Mouse (Mus musculus) heart, embryonic 15.5 days (tissue): ENCODE measurements around the gene Gm3336. TPM values are rescaled to one million over a fixed set of nuclear protein-coding genes. Genes with fewer than 3 reads are reported as not detected.

Experiments used
- ATAC-seq: fragments of 200-750 bp; cut with Nextera tagmentation; replicated peaks from 2 replicates; pipeline ENCODE4 v1.8.0; 2017; ENCODE audit warnings: low read depth, moderate TSS enrichment; ENCODE audit not compliant: insufficient number of reproducible peaks, insufficient read depth, low FRiP score
- H3K27ac ChIP-seq: fragments of 300-500 bp; sonication (generic); 2 replicates; pipeline ENCODE4 v1.5.1; 2015; ENCODE audit warnings: mild to moderate bottlenecking, inconsistent platforms
- H3K27me3 ChIP-seq: fragments of 300-500 bp; sonication (generic); 2 replicates; pipeline ENCODE4 v1.6.1; 2015; ENCODE audit warnings: inconsistent platforms
- H3K36me3 ChIP-seq: fragments of 300-500 bp; sonication (generic); 2 replicates; pipeline ENCODE4 v1.6.1; 2015; ENCODE audit warnings: mild to moderate bottlenecking, inconsistent platforms
- H3K4me1 ChIP-seq: fragments of 300-500 bp; sonication (generic); replicated peaks from 2 replicates; pipeline ENCODE4 v1.6.1; 2015; ENCODE audit warnings: inconsistent platforms
- H3K4me2 ChIP-seq: fragments of 300-500 bp; sonication (generic); 2 replicates; pipeline ENCODE4 v1.6.1; 2015; ENCODE audit warnings: inconsistent platforms, mild to moderate bottlenecking, moderate library complexity
- H3K4me3 ChIP-seq: fragments of 300-500 bp; sonication (generic); 2 replicates; pipeline ENCODE4 v1.5.1; 2015; ENCODE audit warnings: mild to moderate bottlenecking, inconsistent platforms
- H3K9ac ChIP-seq: fragments of 300-500 bp; sonication (generic); 2 replicates; pipeline ENCODE4 v1.6.1; 2015; ENCODE audit warnings: mild to moderate bottlenecking, inconsistent platforms
- H3K9me3 ChIP-seq: fragments of 300-500 bp; sonication (generic); replicated peaks from 2 replicates; pipeline ENCODE4 v1.6.1; 2016; ENCODE audit warnings: inconsistent platforms
- WGBS: fragments of 180-500 bp; shearing (Covaris S2); methylation state at CpG from one replicate; pipeline ENCODE4 v1.1.7; 2015; ENCODE audit warnings: mixed read lengths; 5-methylcytosine and 5-hydroxymethylcytosine counted together
- polyA plus RNA-seq: library from polyadenylated mRNA; unstranded; fragments of >200 nt; fragmentation: Nextera tagmentation; extraction: Ambion mirVana; gene quantifications from 2 replicates; pipeline ENCODE4 v1.2.1, GENCODE M21; 2015

Gm3336 gene
- polyA plus RNA-seq, result not detected in 2 replicates

DNA sequence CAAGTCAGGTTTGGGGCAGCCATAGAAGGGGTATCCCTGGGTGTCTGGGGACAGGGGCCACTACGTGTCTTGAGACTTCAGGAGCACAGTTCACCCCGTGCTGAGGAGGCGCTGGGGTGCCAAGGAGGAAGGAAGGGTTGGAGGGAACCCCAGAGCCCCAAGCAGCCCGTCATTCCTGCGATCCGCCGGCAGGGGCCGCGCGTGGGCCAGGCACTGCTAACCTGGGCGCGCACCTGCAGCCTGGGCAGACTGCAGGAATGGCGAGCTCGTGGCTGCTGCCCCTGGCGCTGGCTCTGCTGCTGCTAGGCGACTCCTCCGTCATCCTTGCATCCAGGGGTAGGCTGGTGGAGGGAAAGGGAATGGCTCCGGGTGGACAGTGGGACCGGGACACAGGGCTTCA lies at the start of gene Gm3336:
TSS of gene Gm3336 (plus strand) at position 247 of the 400 bp plus-strand sequence.
- no peaks in the 10 kb centered on the region for H3K9me3 ChIP-seq
- no peak within 1 kb of the TSS for H3K4me3 ChIP-seq
- ATAC-seq, result no peak
- no peaks in the 10 kb centered on the region for H3K4me1 ChIP-seq
- H3K36me3 ChIP-seq, result no peaks in the 10 kb centered on the region
- 3% methylated on average over 19 of the region's 19 CpGs for WGBS
- H3K4me2 ChIP-seq, result no peak within 1 kb of the TSS
- no peak within 1 kb of the TSS for H3K27ac ChIP-seq
- H3K9ac ChIP-seq, result no peak within 1 kb of the TSS
- peaks cover 35% of the 10 kb centered on the region for H3K27me3 ChIP-seq

DNA sequence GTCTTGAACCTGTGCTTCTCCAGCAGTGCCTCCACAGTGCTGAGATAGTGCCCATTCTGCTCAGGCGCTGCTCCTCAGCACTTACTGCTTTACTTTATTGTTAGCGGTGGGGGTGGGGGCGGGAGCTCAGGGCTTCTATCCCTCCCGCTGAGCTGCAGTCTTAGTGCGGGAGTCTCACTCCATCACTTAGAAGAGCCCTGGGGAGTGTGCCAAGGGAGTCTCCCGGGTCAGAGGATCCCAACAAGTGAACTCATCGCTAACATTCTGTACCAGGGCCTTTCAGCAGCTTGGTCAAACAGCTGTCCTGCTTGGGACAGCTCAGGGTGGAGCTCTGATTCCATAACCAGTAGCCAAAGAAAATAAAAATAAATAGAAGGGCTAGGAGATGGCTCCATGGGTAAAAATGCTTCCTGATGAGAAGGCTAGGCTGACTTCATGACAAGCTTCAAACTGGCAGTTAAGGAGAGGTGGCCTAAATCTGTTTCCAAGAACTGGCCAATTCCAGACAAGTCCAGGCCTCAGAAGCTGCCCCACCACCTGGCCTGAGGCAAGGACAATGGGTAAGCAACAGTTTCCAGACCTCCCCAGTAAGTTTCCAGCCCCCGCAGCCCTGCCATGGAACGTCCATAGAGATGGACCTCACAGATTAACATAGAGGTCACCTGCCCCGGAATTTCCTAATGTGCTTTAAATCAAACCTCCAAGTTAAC lies 46.6 kb upstream of the Gm3336 start:
- Histone ChIP-seq H3K36me3 (no peaks in the 10 kb centered on the region), H3K27me3 (no peaks in the 10 kb centered on the region), H3K4me2 (no peak overlapping the region), H3K27ac (peak overlapping the region; percentile 78; the same call in 1 of the 2 replicates), H3K4me1 (peaks cover 28% of the 10 kb centered on the region), H3K9ac (no peak overlapping the region), H3K4me3 (no peak overlapping the region), H3K9me3 (no peaks in the 10 kb centered on the region)
- WGBS, result 59% methylated on average over 10 of the region's 10 CpGs
- ATAC-seq, result no peak

- Histone ChIP-seq H3K27ac (peak overlapping the region; percentile 78), H3K36me3 (no peaks in the 10 kb centered on the region), H3K9ac (peak overlapping the region; percentile 46), H3K9me3 (no peaks in the 10 kb centered on the region), H3K4me1 (peaks cover 25% of the 10 kb centered on the region), H3K4me2 (peak overlapping the region; percentile 63), H3K27me3 (no peaks in the 10 kb centered on the region), H3K4me3 (peak overlapping the region; percentile 79)
- 38% methylated on average over 19 of the region's 19 CpGs for WGBS
- no peak for ATAC-seq
These were observed 45.8 kb upstream of the Gm3336 start for GRCm38 (mm10) chr8:70672325-70673078.

DNA sequence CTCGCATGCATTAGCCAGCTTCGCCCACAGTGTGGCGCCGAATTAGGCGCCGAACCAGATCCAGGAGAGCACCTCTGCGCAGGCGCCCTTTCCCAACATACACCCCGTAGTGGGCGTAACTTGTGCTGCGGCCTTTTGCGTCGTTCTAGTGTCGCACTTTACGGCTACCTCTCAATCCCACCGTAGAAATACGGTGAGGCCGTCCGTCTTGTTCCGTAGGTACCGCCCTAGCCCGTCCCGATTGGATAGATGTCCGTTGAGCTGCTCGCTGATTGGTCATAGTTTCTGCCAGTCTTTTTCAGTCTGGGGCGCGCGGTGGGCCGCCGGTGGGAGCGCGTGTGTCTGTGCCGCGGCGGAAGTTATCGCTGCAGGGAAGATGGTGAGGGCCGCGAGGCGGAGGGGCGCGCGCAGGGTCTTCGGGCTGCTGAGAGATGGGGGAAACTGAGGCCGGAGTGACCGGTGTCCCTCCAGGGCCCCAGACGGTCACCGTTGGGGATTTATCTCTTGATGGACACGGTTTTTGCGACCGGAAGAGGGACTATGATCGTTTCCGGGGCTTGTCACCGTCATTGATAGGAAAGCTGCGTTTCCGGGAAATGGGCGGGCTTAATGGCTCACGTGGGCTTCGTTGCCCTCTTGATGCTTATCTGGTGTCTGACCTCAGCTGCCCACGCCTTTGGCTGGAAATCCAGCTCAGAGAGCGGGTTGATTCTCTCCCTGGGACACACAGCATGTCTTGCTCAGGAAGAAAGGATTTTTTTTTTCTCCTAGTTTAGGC lies 45.1 kb upstream of the Gm3336 start, which contains the start of gene Lsm4:
TSS of gene Lsm4 (plus strand) at position 170 of the 778 bp plus-strand sequence.
- H3K27me3 ChIP-seq, result no peaks in the 10 kb centered on the region
- ATAC-seq, result peak; percentile 97
- no peaks in the 10 kb centered on the region for H3K9me3 ChIP-seq
- H3K9ac ChIP-seq, result peak within 1 kb of the TSS; percentile 66
- peaks cover 25% of the 10 kb centered on the region for H3K4me1 ChIP-seq
- peak within 1 kb of the TSS; percentile 96 for H3K27ac ChIP-seq
- peak within 1 kb of the TSS; percentile 79 for H3K4me3 ChIP-seq
- peaks cover 5% of the 10 kb centered on the region for H3K36me3 ChIP-seq
- peak within 1 kb of the TSS; percentile 78 for H3K4me2 ChIP-seq
- under 1% methylated on average over 60 of the region's 60 CpGs for WGBS

GRCm38 (mm10) chr8:70674109-70674508 lies 44.2 kb upstream of the Gm3336 start:
- H3K4me3 ChIP-seq, result peak overlapping the region; percentile 79
- H3K4me1 ChIP-seq, result peaks cover 28% of the 10 kb centered on the region
- no peak for ATAC-seq
- peak overlapping the region; percentile 78 for H3K4me2 ChIP-seq
- H3K9ac ChIP-seq, result peak overlapping the region; percentile 66
- WGBS, result 84% methylated on average over 3 of the region's 3 CpGs
- H3K27me3 ChIP-seq, result no peaks in the 10 kb centered on the region
- H3K27ac ChIP-seq, result peak overlapping the region; percentile 96
- no peaks in the 10 kb centered on the region for H3K9me3 ChIP-seq
- H3K36me3 ChIP-seq, result peaks cover 14% of the 10 kb centered on the region

- Histone ChIP-seq H3K4me1 (peaks cover 33% of the 10 kb centered on the region), H3K27me3 (no peaks in the 10 kb centered on the region), H3K27ac (peak overlapping the region; percentile 96; the same call in 1 of the 2 replicates), H3K9me3 (no peaks in the 10 kb centered on the region), H3K9ac (peak overlapping the region; percentile 66), H3K4me3 (no peak overlapping the region), H3K36me3 (peaks cover 18% of the 10 kb centered on the region), H3K4me2 (no peak overlapping the region)
- WGBS, result 78% methylated on average over 4 of the region's 4 CpGs
- no peak for ATAC-seq
These were observed 43.6 kb upstream of the Gm3336 start for GRCm38 (mm10) chr8:70674716-70675115.

GRCm38 (mm10) chr8:70675336-70675735 lies 43.0 kb upstream of the Gm3336 start:
- ATAC-seq, result no peak
- H3K9ac ChIP-seq, result no peak overlapping the region
- 90% methylated on average over 1 of the region's 1 CpGs for WGBS
- H3K4me3 ChIP-seq, result no peak overlapping the region
- H3K4me2 ChIP-seq, result no peak overlapping the region
- H3K36me3 ChIP-seq, result peaks cover 18% of the 10 kb centered on the region
- no peaks in the 10 kb centered on the region for H3K27me3 ChIP-seq
- H3K27ac ChIP-seq, result peak overlapping the region; percentile 96; the same call in 1 of the 2 replicates
- peaks cover 33% of the 10 kb centered on the region for H3K4me1 ChIP-seq
- no peaks in the 10 kb centered on the region for H3K9me3 ChIP-seq

- Histone ChIP-seq H3K27me3 (no peaks in the 10 kb centered on the region), H3K4me1 (peaks cover 43% of the 10 kb centered on the region), H3K36me3 (peaks cover 18% of the 10 kb centered on the region), H3K9ac (no peak overlapping the region), H3K4me2 (no peak overlapping the region), H3K4me3 (no peak overlapping the region), H3K9me3 (no peaks in the 10 kb centered on the region), H3K27ac (no peak overlapping the region)
- 89% methylated on average over 15 of the region's 15 CpGs for WGBS
- ATAC-seq, result no peak
These were observed 40.8 kb upstream of the Gm3336 start for GRCm38 (mm10) chr8:70677451-70678080.

DNA sequence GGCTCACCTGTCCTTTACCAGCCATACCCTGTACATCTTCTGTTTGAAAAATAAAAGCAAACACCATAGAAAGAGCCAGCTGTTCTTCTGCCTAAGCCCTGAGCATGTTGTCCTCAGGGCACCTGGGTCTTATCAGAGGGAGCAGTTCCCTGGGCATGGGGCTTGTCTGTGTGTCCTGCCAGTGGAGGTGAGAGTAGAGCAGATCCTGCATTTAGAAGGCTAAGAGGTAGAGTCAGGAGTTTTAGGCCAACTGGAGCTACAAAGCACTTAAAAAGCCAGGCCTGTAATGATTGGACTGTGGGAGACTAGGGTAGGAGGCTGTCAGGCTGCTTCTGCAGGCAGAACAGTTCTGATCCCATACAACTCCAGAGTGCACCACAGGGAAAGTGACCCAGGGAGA lies 39.7 kb upstream of the Gm3336 start:
- no peak for ATAC-seq
- Histone ChIP-seq H3K4me3 (no peak overlapping the region), H3K9me3 (no peaks in the 10 kb centered on the region), H3K9ac (no peak overlapping the region), H3K4me1 (peaks cover 43% of the 10 kb centered on the region), H3K27ac (no peak overlapping the region), H3K36me3 (peaks cover 18% of the 10 kb centered on the region), H3K4me2 (no peak overlapping the region), H3K27me3 (no peaks in the 10 kb centered on the region)

GRCm38 (mm10) chr8:70679404-70679803 lies 38.9 kb upstream of the Gm3336 start:
- Histone ChIP-seq H3K27ac (no peak overlapping the region), H3K36me3 (peaks cover 18% of the 10 kb centered on the region), H3K4me3 (no peak overlapping the region), H3K9ac (no peak overlapping the region), H3K4me2 (no peak overlapping the region), H3K27me3 (no peaks in the 10 kb centered on the region), H3K4me1 (peaks cover 36% of the 10 kb centered on the region), H3K9me3 (no peaks in the 10 kb centered on the region)
- no peak for ATAC-seq
- 94% methylated on average over 4 of the region's 4 CpGs for WGBS

- H3K4me2 ChIP-seq, result no peak overlapping the region
- no peak overlapping the region for H3K27ac ChIP-seq
- WGBS, result 65% methylated on average over 3 of the region's 3 CpGs
- H3K27me3 ChIP-seq, result no peaks in the 10 kb centered on the region
- no peak for ATAC-seq
- peaks cover 18% of the 10 kb centered on the region for H3K36me3 ChIP-seq
- no peaks in the 10 kb centered on the region for H3K9me3 ChIP-seq
- H3K4me1 ChIP-seq, result peaks cover 29% of the 10 kb centered on the region
- no peak overlapping the region for H3K9ac ChIP-seq
- no peak overlapping the region for H3K4me3 ChIP-seq
These were observed 38.3 kb upstream of the Gm3336 start for GRCm38 (mm10) chr8:70680039-70680438.
